Mouse (Mus musculus): ENCODE data around the gene Gm17617.

Gene Gm17617

DNA sequence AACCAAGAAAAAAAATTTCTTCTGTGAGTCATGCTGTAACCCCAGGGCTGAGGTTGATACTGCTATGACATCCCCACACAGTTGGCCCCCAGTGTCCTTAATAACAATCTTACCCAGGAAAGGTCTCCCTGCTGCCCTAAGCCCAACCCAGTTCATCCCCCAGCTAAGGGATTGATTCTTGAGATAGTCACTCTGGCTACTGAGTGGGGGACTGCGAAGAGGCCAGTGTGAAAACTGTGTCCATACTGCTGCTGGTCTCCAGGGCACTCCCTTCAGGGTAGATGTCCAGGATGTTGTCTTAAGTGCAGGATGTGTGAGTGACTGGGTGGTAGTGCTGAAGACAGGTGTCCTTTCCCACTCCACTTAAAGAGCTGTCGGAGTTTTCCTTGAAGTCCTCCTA lies at the start of gene Gm17617:
Gene Gm17617, minus strand, starts transcription at position 101 of the 400 bp plus-strand sequence.
- in situ Hi-C loops (cut with MboI, MseI): no loop called here

DNA sequence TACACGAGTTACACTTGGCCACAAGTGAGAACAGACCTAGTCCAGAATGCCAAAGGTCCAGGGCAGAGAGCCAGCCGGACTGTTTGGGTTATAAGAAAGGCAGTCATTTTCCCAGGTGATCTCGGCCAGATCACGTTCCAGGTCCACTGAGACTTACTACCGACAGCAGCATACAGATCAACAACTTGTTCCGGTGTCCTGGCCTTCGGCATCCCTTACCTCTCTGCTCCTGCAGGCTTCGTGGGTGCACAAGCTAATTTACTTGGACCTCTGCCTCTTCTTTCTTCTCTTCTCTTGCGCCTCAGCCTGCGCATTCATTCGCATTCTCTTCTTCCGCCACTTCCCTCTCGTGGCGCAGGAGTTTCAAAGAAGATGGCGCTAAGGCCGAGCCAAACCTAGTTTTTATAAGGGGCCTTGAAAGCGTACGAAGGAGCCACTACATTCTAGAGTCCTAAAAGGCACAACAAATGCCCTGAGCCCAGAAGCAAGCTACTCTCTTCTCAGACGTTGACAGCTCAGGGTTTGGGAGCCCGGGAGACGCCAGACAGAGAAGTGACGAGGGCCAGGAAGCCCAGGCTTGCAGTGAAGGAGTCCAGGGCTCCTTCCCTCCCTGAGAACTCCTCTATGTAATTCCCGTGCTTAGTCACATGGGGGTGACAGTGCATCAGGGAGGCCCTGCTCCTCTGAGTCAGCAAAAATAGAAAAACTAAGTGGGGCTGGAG lies 49.0 kb upstream of the Gm17617 start:
- in situ Hi-C loops (cut with MboI, MseI): loop anchor here in 1 of 2 experiments (5.0 kb wide), 1 partner anchor 385 kb away; no protein-coding TSS in a partner anchor

DNA sequence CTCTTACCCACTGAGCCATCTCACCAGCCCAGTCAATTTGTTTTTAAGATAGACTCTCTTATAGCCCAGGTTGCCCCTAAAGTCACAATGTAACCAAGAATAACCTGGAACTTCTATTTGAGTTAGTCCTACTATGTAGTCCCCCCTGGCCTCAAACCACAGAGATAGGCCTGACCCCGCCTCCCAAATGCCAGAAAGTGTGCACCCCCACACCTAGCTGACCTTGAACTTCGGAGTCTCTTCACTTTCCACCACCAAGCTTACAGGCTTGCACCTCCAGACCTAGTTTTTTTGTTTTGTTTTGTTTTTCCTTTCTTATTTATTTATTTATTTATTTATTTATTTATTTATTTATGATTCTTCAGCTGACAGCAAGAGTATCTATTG lies 48.4 kb upstream of the Gm17617 start:
- in situ Hi-C loops (cut with MboI, MseI): loop anchor here in 1 of 2 experiments (5.0 kb wide), 1 partner anchor 384 kb away; no protein-coding TSS in a partner anchor

DNA sequence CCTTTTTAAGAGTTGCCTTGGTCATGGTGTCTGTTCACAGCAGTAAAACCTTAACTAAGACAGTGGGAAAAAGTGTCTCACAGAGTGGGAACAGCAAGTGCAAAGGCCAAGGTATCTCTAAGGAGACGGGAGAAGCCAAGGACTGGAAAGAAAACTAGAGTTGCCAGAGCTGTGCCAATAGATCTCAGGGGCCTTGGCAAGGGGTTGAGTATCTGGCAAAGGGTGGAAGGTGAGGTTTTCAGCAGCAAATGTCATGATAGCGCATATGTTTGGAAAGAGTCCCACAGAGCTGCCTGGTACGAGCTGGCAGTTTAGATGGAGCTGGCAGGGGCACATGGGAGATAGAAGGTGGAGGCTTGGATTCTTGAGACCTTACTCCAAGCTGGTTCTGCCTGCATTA lies 46.2 kb upstream of the Gm17617 start:
- in situ Hi-C loops (cut with MboI, MseI): no loop called here

DNA sequence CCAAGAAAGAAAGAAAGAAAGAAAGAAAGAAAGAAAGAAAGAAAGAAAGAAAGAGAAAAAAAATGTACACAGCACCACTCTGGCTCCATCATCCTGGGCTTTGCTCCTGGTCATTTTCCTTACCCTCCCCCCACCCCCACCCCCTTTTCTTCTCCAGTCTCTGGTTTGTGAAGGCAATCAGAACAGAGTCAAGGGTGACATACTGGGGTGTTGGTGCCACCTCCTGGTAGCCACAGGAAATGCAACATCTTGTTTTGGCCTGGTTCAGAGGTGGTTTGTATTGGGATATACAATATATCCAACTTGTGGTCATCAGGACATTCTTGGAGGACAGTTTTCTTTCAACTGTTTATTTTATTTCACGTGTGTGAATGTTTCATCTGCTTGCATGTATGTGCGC lies 45.2 kb upstream of the Gm17617 start:
- in situ Hi-C loops (cut with MboI, MseI): no loop called here

GRCm38 (mm10) chr13:55177903-55178496 lies 44.7 kb upstream of the Gm17617 start:
- in situ Hi-C loops (cut with MboI, MseI): no loop called here

DNA sequence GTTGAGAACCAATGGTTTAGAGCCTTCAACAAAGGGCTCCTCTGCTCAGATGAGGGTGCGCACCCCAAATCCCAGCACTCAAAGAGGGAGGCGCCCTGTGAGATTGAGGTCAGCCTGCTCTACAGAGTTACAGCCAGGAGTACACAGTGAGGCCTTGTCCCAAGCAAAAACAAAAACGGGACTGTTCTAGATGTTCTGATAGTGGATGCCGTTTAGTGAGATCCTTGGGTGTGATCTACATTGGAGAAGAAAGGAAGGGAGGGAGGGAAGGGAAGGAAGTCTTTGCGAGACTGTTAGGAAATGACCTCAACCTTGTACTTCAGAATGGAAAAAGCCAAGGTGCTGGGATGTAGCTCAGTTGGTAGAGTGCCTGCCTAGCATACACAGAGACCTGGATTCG lies 42.9 kb upstream of the Gm17617 start:
- in situ Hi-C loops (cut with MboI, MseI): no loop called here

- in situ Hi-C loops (cut with MboI, MseI): loop anchor here in 1 of 2 experiments (5.0 kb wide), 1 partner anchor 377 kb away; no protein-coding TSS in a partner anchor
Observed at GRCm38 (mm10) chr13:55174347-55174746, 41.0 kb upstream of the Gm17617 start.

DNA sequence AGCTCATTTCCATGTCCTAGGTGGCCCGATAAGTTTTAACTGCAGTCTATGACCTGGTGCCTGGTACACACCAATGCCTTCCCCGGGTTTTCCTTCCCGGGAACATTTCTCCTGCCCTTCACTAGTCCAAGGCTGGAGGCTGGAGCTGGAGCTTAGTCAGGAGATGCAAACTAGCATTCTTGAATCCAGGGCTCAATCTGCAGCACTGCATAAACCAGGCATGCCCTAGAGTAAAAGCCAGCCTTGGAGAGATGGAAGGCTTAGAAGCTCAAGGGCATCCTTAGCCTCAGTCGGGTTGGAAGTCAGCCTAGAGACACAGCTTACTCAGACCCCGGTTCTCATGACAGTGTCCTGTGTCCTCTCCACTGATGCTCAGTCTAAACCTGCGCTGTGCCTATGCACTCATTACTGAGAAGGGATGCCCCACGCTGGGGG lies 39.0 kb upstream of the Gm17617 start:
- in situ Hi-C loops (cut with MboI, MseI): loop anchor here in 1 of 2 experiments (5.0 kb wide), 1 partner anchor 375 kb away; no protein-coding TSS in a partner anchor

GRCm38 (mm10) chr13:55171517-55172335 lies 38.4 kb upstream of the Gm17617 start:
- in situ Hi-C loops (cut with MboI, MseI): loop anchor here in 1 of 2 experiments (5.0 kb wide), 1 partner anchor 374 kb away; no protein-coding TSS in a partner anchor

GRCm38 (mm10) chr13:55168958-55169369 lies 35.6 kb upstream of the Gm17617 start:
- in situ Hi-C loops (cut with MboI, MseI): no loop called here

GRCm38 (mm10) chr13:55168255-55168654 lies 34.9 kb upstream of the Gm17617 start:
- in situ Hi-C loops (cut with MboI, MseI): no loop called here

- in situ Hi-C loops (cut with MboI, MseI): no loop called here
Observed at GRCm38 (mm10) chr13:55167798-55168197, 34.5 kb upstream of the Gm17617 start.

DNA sequence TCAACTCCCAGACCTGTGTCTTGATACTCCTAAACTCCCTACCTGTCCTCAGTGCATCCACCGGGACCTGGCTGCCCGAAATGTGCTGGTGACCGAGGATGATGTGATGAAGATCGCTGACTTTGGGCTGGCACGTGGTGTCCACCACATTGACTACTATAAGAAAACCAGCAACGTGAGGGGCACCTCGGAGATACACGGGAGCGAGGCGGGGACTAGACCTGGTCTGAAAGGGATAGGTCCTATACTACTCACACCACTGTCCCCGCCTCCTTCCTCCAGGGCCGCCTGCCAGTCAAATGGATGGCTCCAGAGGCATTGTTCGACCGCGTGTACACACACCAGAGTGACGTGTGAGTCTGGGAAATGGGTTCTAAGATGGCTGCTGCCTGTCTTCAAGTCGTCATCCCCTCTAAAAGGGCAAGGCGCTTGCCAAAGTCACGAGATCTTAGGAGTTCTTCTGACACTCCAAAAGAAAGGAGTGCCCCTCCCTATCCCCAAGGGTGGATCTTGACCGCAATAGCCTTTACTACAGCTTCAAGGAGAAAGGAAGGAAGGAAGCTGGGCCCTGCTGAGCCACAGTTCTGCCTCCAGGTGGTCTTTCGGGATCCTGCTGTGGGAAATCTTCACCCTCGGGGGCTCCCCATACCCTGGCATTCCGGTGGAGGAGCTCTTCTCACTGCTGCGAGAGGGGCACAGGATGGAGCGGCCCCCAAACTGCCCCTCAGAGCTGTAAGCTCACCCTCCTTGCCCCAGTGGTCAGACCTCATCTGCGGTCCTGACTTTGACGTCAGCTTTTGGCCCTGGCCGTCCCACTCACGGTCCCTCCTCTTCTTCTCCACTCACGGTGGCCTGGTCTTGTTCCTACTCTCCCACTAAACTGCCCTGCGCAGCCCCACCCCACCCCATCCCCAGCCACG lies 33.7 kb upstream of the Gm17617 start:
- in situ Hi-C loops (cut with MboI, MseI): no loop called here

DNA sequence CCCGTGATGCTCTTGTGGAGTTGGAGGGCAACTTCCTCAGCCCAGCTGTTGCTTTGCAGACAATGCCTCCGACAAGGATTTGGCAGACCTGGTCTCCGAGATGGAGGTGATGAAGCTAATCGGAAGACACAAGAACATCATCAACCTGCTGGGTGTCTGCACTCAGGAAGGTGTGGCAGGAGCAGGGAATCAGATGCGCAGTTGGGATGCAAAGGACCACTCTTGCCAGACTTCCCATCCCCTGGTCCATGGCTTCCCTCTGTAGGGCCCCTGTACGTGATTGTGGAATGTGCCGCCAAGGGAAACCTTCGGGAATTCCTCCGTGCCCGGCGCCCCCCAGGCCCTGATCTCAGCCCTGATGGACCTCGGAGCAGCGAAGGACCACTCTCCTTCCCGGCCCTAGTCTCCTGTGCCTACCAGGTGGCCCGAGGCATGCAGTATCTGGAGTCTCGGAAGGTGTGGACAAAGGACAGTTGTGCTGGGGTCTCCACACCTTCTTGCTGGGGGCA lies 32.5 kb upstream of the Gm17617 start:
- in situ Hi-C loops (cut with MboI, MseI): no loop called here

- in situ Hi-C loops (cut with MboI, MseI): no loop called here
Observed at GRCm38 (mm10) chr13:55163553-55163952, 30.2 kb upstream of the Gm17617 start.

- in situ Hi-C loops (cut with MboI, MseI): no loop called here
Observed at GRCm38 (mm10) chr13:55162365-55162764, 29.0 kb upstream of the Gm17617 start.

DNA sequence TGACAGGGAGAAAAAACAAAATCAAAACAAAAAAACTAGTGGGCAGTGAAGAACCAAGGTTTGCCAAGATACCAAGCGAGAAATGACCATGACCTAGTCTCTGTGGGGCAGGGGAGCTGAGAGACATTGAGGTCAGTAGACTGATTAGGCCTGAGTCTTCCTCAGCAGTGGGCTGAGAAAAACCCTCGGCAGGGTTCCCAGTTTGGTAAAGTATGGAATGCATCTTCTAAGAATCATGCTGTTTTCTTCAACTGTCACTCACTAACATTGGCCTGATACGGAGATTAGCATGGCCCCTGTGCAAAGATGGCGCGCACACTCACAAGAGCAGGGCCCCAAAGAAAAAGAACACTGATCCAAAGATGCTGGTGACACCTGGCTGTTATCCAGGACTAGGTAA lies 20.6 kb upstream of the Gm17617 start:
- in situ Hi-C loops (cut with MboI, MseI): loop anchor here in 1 of 2 experiments (10.0 kb wide), 1 partner anchor 851 kb away; no protein-coding TSS in a partner anchor

GRCm38 (mm10) chr13:55152621-55153415 lies 19.5 kb upstream of the Gm17617 start, which contains the start of gene Fgfr4:
TSS of gene Fgfr4 (plus strand) at chr13:55152640.
- in situ Hi-C loops (cut with MboI, MseI): loop anchor here in 1 of 2 experiments (10.0 kb wide), 1 partner anchor 852 kb away; no protein-coding TSS in a partner anchor

GRCm38 (mm10) chr13:55140271-55140670 lies 6.9 kb upstream of the Gm17617 start:
- in situ Hi-C loops (cut with MboI, MseI): no loop called here

All from T-helper 17 cell (primary cell).